ENCODE assay signal across 8 mouse cellular contexts in genomic region chr17:34187261-34187916, GRCm38 (mm10). TPM values are rescaled to one million over a fixed set of nuclear protein-coding genes. Genes with fewer than 3 reads are reported as not detected.
DNase-seq lines count a peak whose midpoint lies in the region; ATAC-seq lines count a peak whose summit lies in the region.

TSS of gene Tap1 (plus strand) at chr17:34187553.
TSS of gene Psmb9 (minus strand) at chr17:34187764.

- H3K9me3 ChIP-seq in hindbrain, embryonic 16.5 days (ENCODE audit: control insufficient read depth, low read length), result no peaks in the 10 kb centered on the region

- peak within 1 kb of the TSS; percentile 68 for H3K9ac ChIP-seq in hindbrain, embryonic 16.5 days (ENCODE audit: low read depth, low read length)

- no peaks in the 10 kb centered on the region for H3K36me3 ChIP-seq in hindbrain, embryonic 16.5 days (ENCODE audit: control insufficient read depth, insufficient read depth, low read length)
- peaks cover 52% of the 10 kb centered on the region for H3K36me3 ChIP-seq in macrophage (ENCODE audit: inconsistent target)

- H3K4me2 ChIP-seq in hindbrain, embryonic 16.5 days (ENCODE audit: low read length), result peak within 1 kb of the TSS; percentile 94

- H3K4me1 ChIP-seq in hindbrain, embryonic 16.5 days (ENCODE audit: control insufficient read depth, insufficient read depth, low read depth, low read length), result peaks cover 12% of the 10 kb centered on the region

- WGBS in hindbrain, embryonic 16.5 days, result under 1% methylated on average over 46 of the region's 46 CpGs
- under 1% methylated on average over 46 of the region's 46 CpGs for WGBS in macrophage (ENCODE audit: missing documents)

- H3K79me2 ChIP-seq in macrophage (ENCODE audit: inconsistent target), result peaks cover 86% of the 10 kb centered on the region

- H3K4me3 ChIP-seq in hindbrain, embryonic 16.5 days (ENCODE audit: low read length), result peak within 1 kb of the TSS; percentile 54
- peak within 1 kb of the TSS; percentile 98 for H3K4me3 ChIP-seq in macrophage (ENCODE audit: inconsistent target)

- peak; percentile 93 for DNase-seq in WW6 (ENCODE audit: low read depth, low spot score)
- DNase-seq in cerebellum, postnatal 4 days (ENCODE audit: low spot score in 2 of 2), result peak; percentile 93 to 96
- peak; percentile 97 for DNase-seq in gastrocnemius, adult 18-20 months (ENCODE audit: low spot score)
- peak; percentile 95 to 97 for DNase-seq in left cerebral cortex, adult 18-20 months (ENCODE audit: low spot score in 2 of 2)
- peak; percentile 96 for DNase-seq in right cerebral cortex, adult 18-20 months
- peak; percentile 95 for DNase-seq in urinary bladder, postnatal 10 days (ENCODE audit: low spot score)

- peak within 1 kb of the TSS; percentile 39; the same call in 1 of the 2 replicates for H3K27ac ChIP-seq in hindbrain, embryonic 16.5 days (ENCODE audit: low read depth, low read length)
- H3K27ac ChIP-seq in macrophage, result peak within 1 kb of the TSS; percentile 95

- peak; percentile 97 for ATAC-seq in hindbrain, embryonic 16.5 days

- H3K27me3 ChIP-seq in hindbrain, embryonic 16.5 days (replicated peaks; ENCODE audit: control insufficient read depth, insufficient read depth, low read length), result peaks cover 38% of the 10 kb centered on the region

RNA-seq across cellular contexts. Expression of gene Tap1, which starts in this region (rescaled TPM):
- 1 to 10 TPM in 1 of 2 experiments, under 1 TPM in 1; 0.98 to 3.6 TPM for total RNA-seq in gastrocnemius, adult 18-20 months (2021)
- 4.6 and 6.1 TPM in 2 replicates for polyA plus RNA-seq in hindbrain, embryonic 16.5 days (2015; fragmentation: Nextera tagmentation; extraction: Ambion mirVana)
- 1 to 10 TPM; 3.1 to 3.2 TPM for total RNA-seq in left cerebral cortex, adult 18-20 months (2021)
- total RNA-seq in macrophage (2018; cell fraction: chromatin; rRNA removed), result 100 to 1,000 TPM in 16 of 26 experiments, 10 to 100 TPM in 10; 40.1 to 681 (median 309) TPM
- total RNA-seq in macrophage (2018; cell fraction: cytosol; rRNA removed), result 100 to 1,000 TPM in 17 of 26 experiments, 10 to 100 TPM in 9; 52.5 to 419 (median 174) TPM
- total RNA-seq in macrophage (2018; cell fraction: nucleus; rRNA removed), result 100 to 1,000 TPM; 107 to 833 (median 459) TPM
- polyA plus RNA-seq in macrophage (2018), result 42.0 to 121 TPM (median 79.2 TPM) in 3 replicates

RNA-seq across cellular contexts. Expression of gene Psmb9, which starts in this region (rescaled TPM):
- 1 to 10 TPM in 1 of 2 experiments, under 1 TPM in 1; 0.73 to 3.8 TPM for total RNA-seq in gastrocnemius, adult 18-20 months (2021)
- 1.8 and 2.2 TPM in 2 replicates for polyA plus RNA-seq in hindbrain, embryonic 16.5 days (2015; fragmentation: Nextera tagmentation; extraction: Ambion mirVana)
- total RNA-seq in left cerebral cortex, adult 18-20 months (2021), result 1 to 10 TPM; 2.6 to 2.8 TPM
- total RNA-seq in macrophage (2018; cell fraction: chromatin; rRNA removed), result 100 to 1,000 TPM in 8 of 26 experiments, 10 to 100 TPM in 14, 1 to 10 TPM in 4; 4.6 to 202 (median 57.0) TPM
- 100 to 1,000 TPM in 13 of 26 experiments, 10 to 100 TPM in 13; 54.1 to 283 (median 132) TPM for total RNA-seq in macrophage (2018; cell fraction: cytosol; rRNA removed)
- total RNA-seq in macrophage (2018; cell fraction: nucleus; rRNA removed), result 100 to 1,000 TPM in 14 of 26 experiments, 10 to 100 TPM in 12; 11.4 to 212 (median 114) TPM
- 38.9 to 88.0 TPM (median 49.9 TPM) in 3 replicates for polyA plus RNA-seq in macrophage (2018)

Comparison
In these comparisons a context has a peak if more than half of its experiments do, and no peak if none do; other contexts are left out.
1. Peak in every context shown above with its lines: DNase-seq, ATAC-seq, H3K4me3 ChIP-seq and H3K27ac ChIP-seq.
2. RNA of gene Psmb9 (polyA plus RNA-seq): 38.9 to 88.0 TPM in macrophage; 1.8 to 2.2 TPM in hindbrain, embryonic 16.5 days; every median in the first group is over 10 times any median in the second.